Mouse (Mus musculus): ENCODE measurements around the gene Zbtb12. TPM values are rescaled to one million over a fixed set of nuclear protein-coding genes. Genes with fewer than 3 reads are reported as not detected.
A peak's percentile ranks its signal among the peaks of the same experiment; 100 is the strongest.

Gene Zbtb12
- polyA plus RNA-seq, 1 experiment from 2014 or later: 1.1 TPM

DNA sequence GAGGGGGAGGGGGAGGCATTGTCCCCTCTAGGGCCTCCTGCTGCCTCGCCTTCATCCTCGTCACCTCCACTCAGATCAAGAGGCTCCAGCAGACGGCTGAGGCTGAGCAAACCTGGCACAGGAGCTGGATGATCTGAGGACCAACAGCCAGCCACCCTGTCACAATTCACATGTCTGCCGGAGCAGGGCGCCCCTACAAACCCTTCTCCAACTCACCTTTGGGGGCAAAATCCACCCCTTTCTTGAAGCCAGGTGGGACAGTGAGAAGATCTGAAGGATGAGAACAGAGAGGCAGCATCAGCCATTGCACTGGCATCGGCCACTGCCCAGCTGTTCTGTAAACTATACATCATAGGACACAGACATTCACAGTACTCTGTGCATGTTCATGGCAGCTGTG lies 32.1 kb upstream of the Zbtb12 start:
- WGBS: 84% methylated on average over 6 of the region's 6 CpGs
- Histone ChIP-seq H3K9me3 (replicated peaks; ENCODE audit: control insufficient read depth, low read length) (no peaks in the 10 kb centered on the region), H3K4me3 (replicated peaks; ENCODE audit: low read length) (no peak overlapping the region), H3K36me3 (ENCODE audit: control insufficient read depth, insufficient read depth, low read length) (peaks cover 11% of the 10 kb centered on the region; the same call in 1 of the 2 replicates), H3K9ac (ENCODE audit: low read length) (no peak overlapping the region), H3K4me1 (ENCODE audit: control insufficient read depth, insufficient read depth, low read length) (peaks cover 16% of the 10 kb centered on the region), H3K27me3 (ENCODE audit: control insufficient read depth, insufficient read depth, low read length) (no peaks in the 10 kb centered on the region), H3K27ac (ENCODE audit: low read length) (no peak overlapping the region), H3K4me2 (ENCODE audit: low read depth, low read length) (no peak overlapping the region)
- ATAC-seq (ENCODE audit: insufficient read depth, low FRiP score): no peak

DNA sequence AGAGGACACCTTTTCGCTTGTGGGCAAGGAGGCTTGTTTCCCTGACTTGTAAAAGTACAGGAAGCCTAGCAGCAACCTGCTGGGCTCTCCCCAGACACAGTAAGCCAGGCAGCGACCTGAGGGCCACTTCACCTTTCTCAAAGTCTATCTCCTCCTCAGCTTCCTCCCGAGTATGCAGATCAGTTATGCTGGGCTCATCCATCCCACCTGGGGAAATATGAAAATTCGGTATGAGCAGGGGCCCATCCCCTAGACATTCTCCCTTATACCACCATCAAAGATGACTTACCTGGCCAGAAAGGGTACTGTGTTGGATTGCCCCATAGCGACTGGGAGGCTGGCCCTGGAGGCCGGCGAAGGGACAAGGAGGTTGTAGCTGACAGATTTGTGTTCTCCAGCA lies 31.7 kb upstream of the Zbtb12 start:
- H3K36me3 ChIP-seq (ENCODE audit: control insufficient read depth, insufficient read depth, low read length): peaks cover 11% of the 10 kb centered on the region; the same call in 1 of the 2 replicates
- no peak overlapping the region for H3K4me3 ChIP-seq (replicated peaks; ENCODE audit: low read length)
- no peaks in the 10 kb centered on the region for H3K9me3 ChIP-seq (replicated peaks; ENCODE audit: control insufficient read depth, low read length)
- no peak overlapping the region for H3K27ac ChIP-seq (ENCODE audit: low read length)
- ATAC-seq (ENCODE audit: insufficient read depth, low FRiP score): no peak
- H3K9ac ChIP-seq (ENCODE audit: low read length): no peak overlapping the region
- no peaks in the 10 kb centered on the region for H3K27me3 ChIP-seq (ENCODE audit: control insufficient read depth, insufficient read depth, low read length)
- 92% methylated on average over 7 of the region's 7 CpGs for WGBS
- H3K4me1 ChIP-seq (ENCODE audit: control insufficient read depth, insufficient read depth, low read length): peaks cover 16% of the 10 kb centered on the region
- no peak overlapping the region for H3K4me2 ChIP-seq (ENCODE audit: low read depth, low read length)

DNA sequence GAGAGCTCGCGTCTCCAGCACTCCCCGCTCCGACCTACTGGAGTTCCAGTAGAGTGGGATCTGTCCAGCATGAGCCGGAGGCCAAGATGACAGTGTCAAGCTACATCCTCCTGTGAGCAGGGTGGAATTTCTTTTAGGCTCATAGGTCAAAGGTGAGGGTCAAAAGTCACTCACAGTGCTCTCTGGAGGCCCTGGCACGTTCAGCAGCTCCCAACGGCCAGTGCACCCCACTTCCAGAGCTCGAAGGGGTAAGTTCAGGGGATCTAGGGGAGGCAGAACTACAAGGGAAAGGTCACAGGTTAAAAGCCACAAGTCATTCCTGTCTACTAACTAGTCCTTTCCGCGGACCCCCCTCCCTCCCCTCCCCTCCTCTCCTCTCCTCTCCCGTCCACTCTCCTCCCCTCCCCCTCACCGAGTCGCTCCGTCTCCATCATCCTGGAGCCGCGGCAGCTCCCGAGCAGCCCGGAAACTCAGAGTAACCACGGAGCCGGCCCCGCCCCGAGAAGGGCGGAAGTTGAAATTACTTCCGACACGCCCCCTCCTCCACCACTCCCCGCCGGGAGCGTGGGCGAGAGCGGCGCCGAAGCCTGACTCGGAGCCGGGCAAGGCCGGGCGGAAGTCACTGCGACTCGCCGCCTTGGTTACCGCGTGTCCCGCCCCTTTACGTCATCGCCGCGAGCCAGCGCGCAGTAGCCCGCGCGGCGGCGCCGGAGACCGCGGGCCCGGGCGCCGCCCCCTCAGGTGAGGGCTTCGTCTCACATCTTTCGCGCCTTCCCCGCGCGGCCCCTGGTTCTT lies 29.4 kb upstream of the Zbtb12 start, which contains the start of the genes Skiv2l and Nelfe:
TSS of gene Skiv2l (minus strand) at position 489 of the 795 bp plus-strand sequence.
TSS of gene Nelfe (plus strand) at position 670 of the 795 bp plus-strand sequence.
- Histone ChIP-seq H3K27ac (ENCODE audit: low read length) (peak within 1 kb of the TSS; percentile 25; the same call in 1 of the 2 replicates), H3K36me3 (ENCODE audit: control insufficient read depth, insufficient read depth, low read length) (0 out of 2 replicates have a peak, but pooled peaks cover 15% of the 10 kb centered on the region), H3K9me3 (replicated peaks; ENCODE audit: control insufficient read depth, low read length) (no peaks in the 10 kb centered on the region), H3K4me1 (ENCODE audit: control insufficient read depth, insufficient read depth, low read length) (peaks cover 16% of the 10 kb centered on the region), H3K27me3 (ENCODE audit: control insufficient read depth, insufficient read depth, low read length) (no peaks in the 10 kb centered on the region), H3K9ac (ENCODE audit: low read length) (peak within 1 kb of the TSS; percentile 95), H3K4me3 (replicated peaks; ENCODE audit: low read length) (peak within 1 kb of the TSS; percentile 84), H3K4me2 (ENCODE audit: low read depth, low read length) (peak within 1 kb of the TSS; percentile 94)
- peak; percentile 97 for ATAC-seq (ENCODE audit: insufficient read depth, low FRiP score)
- WGBS: under 1% methylated on average over 65 of the region's 65 CpGs

DNA sequence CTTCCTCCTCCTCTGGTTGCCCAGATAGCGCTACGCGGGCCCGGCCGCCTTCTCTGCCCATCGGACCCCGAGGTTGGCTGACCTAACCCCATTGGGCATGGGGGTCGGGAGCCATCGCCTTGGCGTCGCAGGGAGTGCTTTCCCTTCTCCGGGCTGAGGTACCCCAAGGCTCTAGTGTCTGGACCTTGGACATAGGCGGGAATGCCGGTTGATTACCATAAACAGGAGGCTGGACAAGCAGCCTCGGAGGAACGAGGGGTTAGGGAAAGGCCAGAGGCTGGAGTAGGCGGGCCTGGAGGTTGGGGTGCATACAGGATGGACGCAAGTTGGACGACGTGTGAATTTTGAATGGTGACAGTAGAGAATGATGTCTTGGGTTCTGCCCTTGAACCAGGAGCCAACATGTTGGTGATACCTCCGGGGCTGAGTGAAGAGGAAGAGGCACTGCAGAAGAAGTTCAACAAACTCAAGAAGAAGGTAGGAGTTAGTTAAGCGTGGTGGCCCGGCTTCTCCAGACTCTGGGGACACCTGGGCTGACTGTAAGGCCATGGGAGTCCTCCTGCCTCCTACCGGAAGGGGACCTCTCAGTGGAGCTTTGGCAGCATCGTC lies 28.7 kb upstream of the Zbtb12 start:
- H3K27me3 ChIP-seq (ENCODE audit: control insufficient read depth, insufficient read depth, low read length): no peaks in the 10 kb centered on the region
- H3K27ac ChIP-seq (ENCODE audit: low read length): peak overlapping the region; percentile 25; the same call in 1 of the 2 replicates
- H3K36me3 ChIP-seq (ENCODE audit: control insufficient read depth, insufficient read depth, low read length): 0 out of 2 replicates have a peak, but pooled peaks cover 15% of the 10 kb centered on the region
- H3K9ac ChIP-seq (ENCODE audit: low read length): peak overlapping the region; percentile 95
- no peak for ATAC-seq (ENCODE audit: insufficient read depth, low FRiP score)
- H3K4me2 ChIP-seq (ENCODE audit: low read depth, low read length): peak overlapping the region; percentile 70
- WGBS: under 1% methylated on average over 25 of the region's 25 CpGs
- peak overlapping the region; percentile 84 for H3K4me3 ChIP-seq (replicated peaks; ENCODE audit: low read length)
- H3K4me1 ChIP-seq (ENCODE audit: control insufficient read depth, insufficient read depth, low read length): peaks cover 16% of the 10 kb centered on the region
- H3K9me3 ChIP-seq (replicated peaks; ENCODE audit: control insufficient read depth, low read length): no peaks in the 10 kb centered on the region

DNA sequence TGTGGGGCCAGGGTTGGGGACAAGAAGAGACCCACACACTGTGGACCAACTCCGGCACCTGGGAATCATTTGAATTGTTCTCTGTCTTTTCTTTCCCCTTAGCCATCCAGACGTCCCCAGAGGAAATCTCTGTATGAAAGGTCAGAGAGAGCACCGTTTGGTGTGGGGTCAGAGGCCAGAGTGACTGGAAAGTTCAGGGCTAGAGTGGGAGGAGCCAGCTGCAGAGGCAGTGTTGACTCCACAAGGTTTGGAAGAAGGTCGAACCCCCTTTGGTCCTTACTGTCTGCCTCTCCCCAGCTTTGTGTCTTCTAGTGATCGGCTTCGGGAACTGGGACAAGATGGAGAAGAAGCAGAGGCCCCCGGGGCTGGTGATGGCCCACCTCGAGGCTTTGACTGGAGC lies 25.8 kb upstream of the Zbtb12 start:
- H3K36me3 ChIP-seq (ENCODE audit: control insufficient read depth, insufficient read depth, low read length): peaks cover 8% of the 10 kb centered on the region; the same call in 1 of the 2 replicates

DNA sequence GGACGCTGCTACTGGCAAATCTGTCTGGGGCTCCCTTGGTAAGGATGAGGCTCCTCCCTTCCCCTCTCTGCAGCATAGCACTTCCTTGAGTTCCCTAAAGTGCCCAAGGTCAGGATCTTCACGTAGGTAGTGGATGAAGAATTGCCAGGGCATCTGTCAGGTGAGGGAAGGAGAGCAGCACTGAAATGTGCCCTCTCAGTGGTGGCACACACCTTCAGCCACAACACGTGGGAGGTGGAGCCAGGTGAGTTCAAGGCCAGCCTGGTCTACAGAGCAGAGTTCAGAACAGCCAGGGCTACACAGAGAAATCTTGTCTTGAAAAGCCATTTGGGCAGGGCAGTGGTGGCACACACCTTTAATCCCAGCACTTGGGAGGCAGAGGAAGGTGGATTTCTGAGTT lies 24.5 kb upstream of the Zbtb12 start:
- no peak overlapping the region for H3K4me3 ChIP-seq (replicated peaks; ENCODE audit: low read length)
- H3K27me3 ChIP-seq (ENCODE audit: control insufficient read depth, insufficient read depth, low read length): no peaks in the 10 kb centered on the region
- H3K9me3 ChIP-seq (replicated peaks; ENCODE audit: control insufficient read depth, low read length): no peaks in the 10 kb centered on the region
- no peak overlapping the region for H3K9ac ChIP-seq (ENCODE audit: low read length)
- no peak overlapping the region for H3K27ac ChIP-seq (ENCODE audit: low read length)
- peaks cover 8% of the 10 kb centered on the region; the same call in 1 of the 2 replicates for H3K36me3 ChIP-seq (ENCODE audit: control insufficient read depth, insufficient read depth, low read length)
- no peak overlapping the region for H3K4me2 ChIP-seq (ENCODE audit: low read depth, low read length)
- peaks cover 10% of the 10 kb centered on the region for H3K4me1 ChIP-seq (ENCODE audit: control insufficient read depth, insufficient read depth, low read length)
- 75% methylated on average over 3 of the region's 3 CpGs for WGBS
- no peak for ATAC-seq (ENCODE audit: insufficient read depth, low FRiP score)

More for the DNA sequence above, 25.8 kb upstream of the Zbtb12 start:
- Histone ChIP-seq H3K27ac (ENCODE audit: low read length) (no peak overlapping the region), H3K4me3 (replicated peaks; ENCODE audit: low read length) (no peak overlapping the region), H3K4me1 (ENCODE audit: control insufficient read depth, insufficient read depth, low read length) (peaks cover 16% of the 10 kb centered on the region), H3K9ac (ENCODE audit: low read length) (no peak overlapping the region), H3K4me2 (ENCODE audit: low read depth, low read length) (no peak overlapping the region), H3K27me3 (ENCODE audit: control insufficient read depth, insufficient read depth, low read length) (no peaks in the 10 kb centered on the region), H3K9me3 (replicated peaks; ENCODE audit: control insufficient read depth, low read length) (no peaks in the 10 kb centered on the region)
- 72% methylated on average over 8 of the region's 8 CpGs for WGBS
- no peak for ATAC-seq (ENCODE audit: insufficient read depth, low FRiP score)

DNA sequence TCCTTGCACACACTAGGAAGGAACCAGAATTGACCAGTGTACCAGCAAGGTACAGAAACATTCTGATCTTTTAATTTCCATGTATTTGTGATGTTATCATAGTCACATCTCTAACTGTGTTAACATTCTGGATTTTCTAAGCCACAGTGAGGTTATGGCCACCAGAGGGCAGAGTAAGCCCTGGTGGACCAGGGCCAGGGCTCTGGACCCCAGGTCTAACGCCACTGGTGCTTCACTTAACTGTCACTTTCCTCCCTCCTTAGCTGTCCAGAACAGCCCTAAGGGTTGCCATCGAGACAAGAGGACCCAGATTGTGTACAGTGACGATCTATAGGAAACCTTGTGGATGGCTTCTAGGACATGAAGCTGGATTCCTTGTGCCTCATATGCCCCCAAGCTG lies 23.5 kb upstream of the Zbtb12 start:
- Histone ChIP-seq H3K27ac (ENCODE audit: low read length) (no peak overlapping the region), H3K36me3 (ENCODE audit: control insufficient read depth, insufficient read depth, low read length) (peaks cover 8% of the 10 kb centered on the region; the same call in 1 of the 2 replicates), H3K4me1 (ENCODE audit: control insufficient read depth, insufficient read depth, low read length) (peaks cover 8% of the 10 kb centered on the region), H3K4me3 (replicated peaks; ENCODE audit: low read length) (no peak overlapping the region), H3K4me2 (ENCODE audit: low read depth, low read length) (no peak overlapping the region), H3K27me3 (ENCODE audit: control insufficient read depth, insufficient read depth, low read length) (no peaks in the 10 kb centered on the region), H3K9me3 (replicated peaks; ENCODE audit: control insufficient read depth, low read length) (no peaks in the 10 kb centered on the region), H3K9ac (ENCODE audit: low read length) (no peak overlapping the region)
- ATAC-seq (ENCODE audit: insufficient read depth, low FRiP score): no peak
- 36% methylated on average over 3 of the region's 3 CpGs for whole genome bisulfite sequencing

DNA sequence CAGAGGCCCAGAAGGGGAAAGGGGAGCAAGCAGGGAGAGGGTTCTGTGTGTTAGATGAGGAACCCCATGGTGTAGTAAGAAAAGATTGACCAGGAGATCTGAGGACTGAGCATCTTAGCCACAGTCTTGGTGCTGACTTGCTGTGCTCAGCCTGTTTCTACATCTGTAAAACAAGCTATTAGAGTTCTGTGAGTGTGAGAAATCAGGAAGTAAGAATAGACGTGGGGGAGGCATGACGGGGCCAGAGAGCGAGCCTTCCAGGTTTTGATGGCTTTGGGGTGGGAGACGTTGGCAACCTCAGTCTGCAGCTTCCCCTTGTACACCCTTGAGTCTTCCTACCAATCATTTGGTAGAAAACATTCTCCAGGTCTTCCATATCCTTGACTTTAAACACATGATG lies 20.6 kb upstream of the Zbtb12 start:
- WGBS: 77% methylated on average over 4 of the region's 4 CpGs
- Histone ChIP-seq H3K4me1 (ENCODE audit: control insufficient read depth, insufficient read depth, low read length) (0 out of 2 replicates have a peak, but pooled peaks cover 7% of the 10 kb centered on the region), H3K4me3 (replicated peaks; ENCODE audit: low read length) (no peak overlapping the region), H3K9me3 (replicated peaks; ENCODE audit: control insufficient read depth, low read length) (no peaks in the 10 kb centered on the region), H3K27ac (ENCODE audit: low read length) (no peak overlapping the region), H3K27me3 (ENCODE audit: control insufficient read depth, insufficient read depth, low read length) (no peaks in the 10 kb centered on the region), H3K36me3 (ENCODE audit: control insufficient read depth, insufficient read depth, low read length) (peaks cover 4% of the 10 kb centered on the region; the same call in 1 of the 2 replicates), H3K9ac (ENCODE audit: low read length) (no peak overlapping the region), H3K4me2 (ENCODE audit: low read depth, low read length) (no peak overlapping the region)
- no peak for ATAC-seq (ENCODE audit: insufficient read depth, low FRiP score)

DNA sequence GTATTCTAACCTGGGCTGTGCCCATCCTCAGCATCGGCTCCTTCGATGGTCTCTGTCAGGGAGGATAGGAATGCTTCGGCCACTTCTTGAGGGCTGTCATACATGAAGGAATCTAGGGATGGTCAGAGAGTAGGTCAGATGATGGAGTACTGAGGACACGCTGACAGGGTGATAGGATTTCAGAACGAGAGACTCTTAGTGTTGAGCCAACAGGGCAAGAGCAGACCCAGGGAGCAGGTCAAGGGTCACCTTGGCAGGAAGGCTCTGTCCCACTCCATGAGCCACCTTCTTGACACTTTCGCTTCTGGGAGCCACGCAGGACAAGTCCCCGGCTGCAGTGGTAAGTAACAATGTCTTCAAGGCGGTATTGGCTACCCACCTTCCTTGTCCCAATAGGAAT lies 18.8 kb upstream of the Zbtb12 start:
- WGBS: 81% methylated on average over 9 of the region's 9 CpGs
- no peak for ATAC-seq (ENCODE audit: insufficient read depth, low FRiP score)
- Histone ChIP-seq H3K9me3 (replicated peaks; ENCODE audit: control insufficient read depth, low read length) (no peaks in the 10 kb centered on the region), H3K4me2 (ENCODE audit: low read depth, low read length) (no peak overlapping the region), H3K9ac (ENCODE audit: low read length) (no peak overlapping the region), H3K4me3 (replicated peaks; ENCODE audit: low read length) (no peak overlapping the region), H3K27me3 (ENCODE audit: control insufficient read depth, insufficient read depth, low read length) (no peaks in the 10 kb centered on the region), H3K4me1 (ENCODE audit: control insufficient read depth, insufficient read depth, low read length) (0 out of 2 replicates have a peak, but pooled peaks cover 7% of the 10 kb centered on the region), H3K27ac (ENCODE audit: low read length) (no peak overlapping the region), H3K36me3 (ENCODE audit: control insufficient read depth, insufficient read depth, low read length) (peaks cover 4% of the 10 kb centered on the region; the same call in 1 of the 2 replicates)
